Mouse (Mus musculus) layer of hippocampus, adult 18-20 months (tissue): ENCODE data around the gene Cd200r1. TPM values are rescaled to one million over a fixed set of nuclear protein-coding genes. Genes with fewer than 3 reads are reported as not detected.
A peak's percentile ranks its signal among the peaks of the same experiment; 100 is the strongest.
"Not testable (repeated sequence)": the region's sequence is repeated elsewhere in the genome, so short reads cannot be mapped to it uniquely, and the experiment has no call there.

Experiments
- DNase-seq, 2 experiments: peaks; one replicate each; pipeline ENCODE4 v3.0.0; 2022; ENCODE audit warnings: low spot score in 2 of 2
- total RNA-seq, 2 experiments: library from RNA; stranded (reverse); gene quantifications; 2 replicates each; pipeline ENCODE4 v1.2.3; 2021

Gene Cd200r1
- total RNA-seq, 2 experiments from 2014 or later, result 0.20 to 0.28 TPM

- DNase-seq, result no peak
Measured at GRCm38 (mm10) chr16:44766320-44766892, 870 bp downstream of the Cd200r1 start.

- no peak for DNase-seq
Measured at GRCm38 (mm10) chr16:44767506-44767905, 2.0 kb downstream of the Cd200r1 start.

- DNase-seq, result no peak
Measured at GRCm38 (mm10) chr16:44767967-44768366, 2.4 kb downstream of the Cd200r1 start.

GRCm38 (mm10) chr16:44772577-44772976 lies 7.0 kb downstream of the Cd200r1 start:
- DNase-seq, result no peak

GRCm38 (mm10) chr16:44773673-44774072 lies 8.1 kb downstream of the Cd200r1 start:
- DNase-seq, result no peak

- DNase-seq, result no peak
Measured at GRCm38 (mm10) chr16:44774201-44774600, 8.7 kb downstream of the Cd200r1 start.

GRCm38 (mm10) chr16:44778538-44779147 lies 13.1 kb downstream of the Cd200r1 start:
- DNase-seq, result peak; percentile 17 to 34

- DNase-seq, result no peak
Measured at GRCm38 (mm10) chr16:44779494-44779893, 14.0 kb downstream of the Cd200r1 start.

GRCm38 (mm10) chr16:44780751-44781150 lies 15.2 kb downstream of the Cd200r1 start:
- DNase-seq, result no peak

- no peak for DNase-seq
Measured at GRCm38 (mm10) chr16:44786934-44787333, 21.4 kb downstream of the Cd200r1 start.

- no peak for DNase-seq
Measured at GRCm38 (mm10) chr16:44794416-44794815, 28.9 kb downstream of the Cd200r1 start.

GRCm38 (mm10) chr16:44805976-44806375 lies 40.4 kb downstream of the Cd200r1 start:
- DNase-seq, result no peak

- DNase-seq, result not testable (repeated sequence)
Measured at GRCm38 (mm10) chr16:44810223-44810622, 44.7 kb downstream of the Cd200r1 start.

- DNase-seq, result no peak
Measured at GRCm38 (mm10) chr16:44811544-44811943, 46.0 kb downstream of the Cd200r1 start, which contains the start of gene Cd200r4. Cd200r4 (plus strand) TSS chr16:44811733.

GRCm38 (mm10) chr16:44812468-44813065 lies 47.0 kb downstream of the Cd200r1 start:
- no peak for DNase-seq

GRCm38 (mm10) chr16:44818010-44818409 lies 52.5 kb downstream of the Cd200r1 start:
- no peak for DNase-seq

- no peak for DNase-seq
Measured at GRCm38 (mm10) chr16:44820545-44820944, 55.0 kb downstream of the Cd200r1 start.

- no peak for DNase-seq
Measured at GRCm38 (mm10) chr16:44832286-44832685, 66.8 kb downstream of the Cd200r1 start.

GRCm38 (mm10) chr16:44833189-44833588 lies 67.7 kb downstream of the Cd200r1 start:
- peak in 1 of 2 experiments; percentile 12 for DNase-seq
